Mouse (Mus musculus): ENCODE results near the gene Gba. TPM values are rescaled to one million over a fixed set of nuclear protein-coding genes. Genes with fewer than 3 reads are reported as not detected.

Gene Gba
- total and polyA plus RNA-seq, 3 experiments: 63.6 to 65.3 (median 64.1) TPM

- H3K9ac ChIP-seq (ENCODE audit: insufficient read depth, low read depth): peak overlapping the region; percentile 90
- peaks cover 5 to 33% of the 10 kb centered on the region in 2 experiments; a peak in 3 of 4 replicates for H3K4me1 ChIP-seq (ENCODE audit: control insufficient read depth in 1 of 2, insufficient read depth in 2 of 2)
- peaks cover 14% of the 10 kb centered on the region for H3K79me2 ChIP-seq (replicated peaks; ENCODE audit: control insufficient read depth, extremely low read depth, insufficient read depth, poor library complexity, severe bottlenecking)
- dilution Hi-C loops (cut with MboI; ENCODE audit: extremely low pct_ligation_motif_present, extremely low pct_unique_long_range_greater_than_20kb, low sequenced_read_pairs) (no loop called here), in situ Hi-C loops (cut with MboI; ENCODE audit: low pct_ligation_motif_present, low pct_unique_long_range_greater_than_20kb, low sequenced_read_pairs) (no loop called here)
- peaks cover 23 to 39% of the 10 kb centered on the region in 2 experiments for H3K36me3 ChIP-seq (replicated peaks in 1 of 2; ENCODE audit: control insufficient read depth in 1 of 2, insufficient read depth in 1 of 2, low read length in 1 of 2)
- DNase-seq (ENCODE audit: extremely low read depth): peak; percentile 92
- peak overlapping the region; percentile 84 to 96 (median 95) for H3K4me3 ChIP-seq (replicated peaks in 1 of 3; ENCODE audit: low read depth in 2 of 3, low read length in 2 of 3, poor library complexity in 1 of 3)
- peak overlapping the region; percentile 94 for H3K4me2 ChIP-seq (ENCODE audit: insufficient read depth, low read depth, poor library complexity, severe bottlenecking)
- peak overlapping the region; percentile 90 for H3K27ac ChIP-seq (ENCODE audit: insufficient read depth, low read depth)
- no peaks in the 10 kb centered on the region for H3K9me3 ChIP-seq (replicated peaks; ENCODE audit: low read length)
- H3K27me3 ChIP-seq (replicated peaks): no peaks in the 10 kb centered on the region
- TF ChIP-seq RAD21 (IDR thresholded peaks at IDR 0.05; ENCODE audit: low read depth, low read length) (no peak), KAT2A (IDR thresholded peaks at IDR 0.05; ENCODE audit: insufficient replicate concordance, low read length) (peak; percentile 81; the same call in 1 of the 2 replicates), MAZ (IDR thresholded peaks at IDR 0.05; ENCODE audit: low read depth, low read length) (peak; percentile 37; the same call in 1 of the 2 replicates), CHD2 (IDR thresholded peaks at IDR 0.05; ENCODE audit: low read length) (peak; percentile 86), MXI1 (IDR thresholded peaks at IDR 0.05; ENCODE audit: low read depth, low read length) (peak; percentile 97), IRF4 (IDR thresholded peaks at IDR 0.05; ENCODE audit: low read depth, low read length) (no peak), NELFE (IDR thresholded peaks at IDR 0.05; ENCODE audit: low read depth, low read length) (no peak; the same call in none of the 2 replicates), MEF2A (IDR thresholded peaks at IDR 0.05; ENCODE audit: borderline replicate concordance, low read depth, low read length) (peak; percentile 67; the same call in 1 of the 2 replicates), ZC3H11A (IDR thresholded peaks at IDR 0.05; ENCODE audit: low read depth, low read length) (no peak), PAX5 (IDR thresholded peaks at IDR 0.05; ENCODE audit: low read length) (no peak), CHD1 (IDR thresholded peaks at IDR 0.05; ENCODE audit: low read depth, low read length) (no peak), JUND (conservative IDR thresholded peaks at IDR 0.05; ENCODE audit: low read depth, low read length) (no peak), ZMIZ1 (IDR thresholded peaks at IDR 0.05; ENCODE audit: low read depth, low read length) (peak; percentile 50; the same call in 1 of the 2 replicates), USF1 (IDR thresholded peaks at IDR 0.05; ENCODE audit: low read depth, low read length) (peak; percentile 19; the same call in 1 of the 2 replicates), ZKSCAN1 (IDR thresholded peaks at IDR 0.05; ENCODE audit: borderline replicate concordance, low read depth, low read length) (no peak), GABPA (IDR thresholded peaks at IDR 0.05; ENCODE audit: insufficient replicate concordance, low read depth, low read length) (no peak), TBP (conservative IDR thresholded peaks at IDR 0.05; ENCODE audit: low read depth, low read length) (0 out of 2 replicates have a peak, but pooled peaks have one; percentile 12), MAFK (IDR thresholded peaks at IDR 0.05; ENCODE audit: insufficient replicate concordance, low read length) (no peak), EP300 (IDR thresholded peaks at IDR 0.05; ENCODE audit: low read length) (no peak; the same call in 1 of the 2 replicates), ETS1 (conservative IDR thresholded peaks at IDR 0.05; ENCODE audit: low read depth, low read length) (peak; percentile 48), ZNF384 (IDR thresholded peaks at IDR 0.05; ENCODE audit: low read depth, low read length) (no peak), TCF12 (IDR thresholded peaks at IDR 0.05; ENCODE audit: low read depth, low read length) (peak; percentile 55), USF2 (conservative IDR thresholded peaks at IDR 0.05; ENCODE audit: low read depth, low read length) (no peak), MYC (IDR thresholded peaks at IDR 0.05; ENCODE audit: low read depth, low read length) (peak; percentile 63; the same call in 1 of the 2 replicates), NRF1 (IDR thresholded peaks at IDR 0.05; ENCODE audit: low read depth, low read length) (peak; percentile 68; the same call in 1 of the 2 replicates), UBTF (IDR thresholded peaks at IDR 0.05; ENCODE audit: low read depth, low read length) (no peak), CTCF (conservative IDR thresholded peaks at IDR 0.05 in 1 of 2, IDR thresholded peaks at IDR 0.05 in 1 of 2; ENCODE audit: low read depth in 2 of 2, low read length in 2 of 2) (no peak), BHLHE40 (IDR thresholded peaks at IDR 0.05; ENCODE audit: low read depth, low read length) (peak; percentile 36; the same call in 1 of the 2 replicates), JUN (IDR thresholded peaks at IDR 0.05; ENCODE audit: insufficient read depth, low read depth, low read length) (no peak), RCOR1 (conservative IDR thresholded peaks at IDR 0.05; ENCODE audit: low read depth, low read length) (no peak), E2F4 (IDR thresholded peaks at IDR 0.05; ENCODE audit: insufficient replicate concordance, low read depth, low read length) (no peak), POLR2AphosphoS2 (IDR thresholded peaks at IDR 0.05; ENCODE audit: low read depth, low read length) (no peak), ELF1 (IDR thresholded peaks at IDR 0.05; ENCODE audit: low read depth, low read length) (peak; percentile 88), MAX (IDR thresholded peaks at IDR 0.05; ENCODE audit: low read length) (peak; percentile 77; the same call in 1 of the 2 replicates), POLR2A (IDR thresholded peaks at IDR 0.05; ENCODE audit: low read depth, low read length) (peak; percentile 82), SIN3A (IDR thresholded peaks at IDR 0.05; ENCODE audit: low read length) (peak; percentile 97), SMC3 (IDR thresholded peaks at IDR 0.05; ENCODE audit: low read depth, low read length) (no peak), HCFC1 (IDR thresholded peaks at IDR 0.05; ENCODE audit: low read depth, low read length) (peak; percentile 88)
These were observed 11.2 kb downstream of the Gba start for GRCm38 (mm10) chr3:89213803-89214530.

All from CH12.LX (cell line).